Mouse (Mus musculus) frontal cortex, postnatal 25 days (tissue): ENCODE measurements at regions not wholly inside any gene's neighbourhood (a gene's known extent, or its start where the extent isn't known, plus 50 kb on each side); places are given as distances from the start of the nearest gene placed in this dataset.
"Not testable (repeated sequence)": the region's sequence is repeated elsewhere in the genome, so short reads cannot be mapped to it uniquely, and the experiment has no call there.

Experiments used
- DNase-seq, 2 experiments: peaks; one replicate each; pipeline ENCODE4 v3.0.0; 2022; ENCODE audit warnings: low spot score in 2 of 2

DNA sequence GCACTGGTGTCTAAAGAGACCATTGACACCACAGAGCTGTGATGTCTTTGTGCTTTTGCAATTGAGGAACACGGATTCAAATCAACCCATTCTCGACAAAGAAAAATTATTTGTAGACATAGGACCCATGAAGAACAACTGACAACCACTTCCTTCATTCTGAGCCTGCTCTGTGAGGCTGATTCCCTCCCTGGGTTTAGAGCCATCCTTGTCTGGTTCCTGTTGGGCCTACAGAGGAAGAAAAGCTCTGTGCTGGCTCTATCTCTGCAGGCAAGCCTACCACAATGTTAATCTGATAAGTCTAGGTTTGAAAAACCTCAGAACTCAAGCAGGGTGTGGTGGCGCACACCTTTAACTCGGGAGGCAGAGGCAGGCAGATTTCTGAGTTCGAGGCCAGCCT lies 84.2 kb upstream of the Tbl1xr1 start:
- DNase-seq, result no peak

- no peak for DNase-seq
Observed at GRCm38 (mm10) chr3:21993961-21994360, 82.5 kb upstream of the Tbl1xr1 start.

GRCm38 (mm10) chr3:21995566-21996391 lies 80.7 kb upstream of the Tbl1xr1 start:
- DNase-seq, result no peak

- no peak for DNase-seq
Observed at GRCm38 (mm10) chr3:21997387-21997786, 79.1 kb upstream of the Tbl1xr1 start.

DNA sequence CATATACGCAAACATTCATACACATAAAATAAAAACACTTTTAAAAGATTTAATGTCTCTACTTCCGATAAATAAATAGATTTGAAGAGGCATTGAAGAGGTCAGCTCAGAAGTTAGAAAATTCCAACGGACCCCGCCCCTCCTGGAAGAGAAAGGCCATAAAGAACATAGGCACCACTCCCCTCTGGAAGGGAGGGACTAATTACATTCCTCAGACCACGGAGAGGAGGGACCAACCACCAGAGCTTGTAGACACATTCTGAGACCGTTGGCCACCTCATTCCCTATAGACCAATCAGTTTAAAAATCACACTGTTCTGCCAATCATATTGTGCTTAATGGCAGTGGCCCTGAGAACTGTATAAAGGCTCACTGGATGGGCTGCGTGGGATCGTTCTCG lies 71.0 kb upstream of the Tbl1xr1 start:
- DNase-seq, result no peak

GRCm38 (mm10) chr3:22006113-22006512 lies 70.3 kb upstream of the Tbl1xr1 start:
- DNase-seq, result no peak

DNA sequence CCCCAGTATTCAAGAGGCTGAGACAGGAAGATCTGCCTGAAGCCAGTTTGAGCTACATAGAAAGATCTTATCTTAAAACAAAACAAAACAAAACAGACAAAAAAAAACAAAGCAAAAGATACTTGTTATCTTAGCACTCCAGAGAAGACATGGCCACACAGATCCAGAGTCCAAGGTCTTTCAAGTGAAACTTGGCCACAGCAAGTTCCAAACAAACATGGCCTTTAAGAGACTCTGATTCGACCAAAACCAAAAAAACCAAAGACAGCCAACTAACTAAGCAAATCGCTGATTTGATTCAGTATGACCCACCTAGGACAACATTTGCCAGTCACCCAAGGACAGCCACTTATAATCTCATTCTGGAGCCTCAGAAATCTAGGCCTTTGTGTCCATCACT lies 69.8 kb upstream of the Tbl1xr1 start:
- DNase-seq, result no peak

- no peak for DNase-seq
Observed at GRCm38 (mm10) chr3:22007736-22008135, 68.7 kb upstream of the Tbl1xr1 start.

DNA sequence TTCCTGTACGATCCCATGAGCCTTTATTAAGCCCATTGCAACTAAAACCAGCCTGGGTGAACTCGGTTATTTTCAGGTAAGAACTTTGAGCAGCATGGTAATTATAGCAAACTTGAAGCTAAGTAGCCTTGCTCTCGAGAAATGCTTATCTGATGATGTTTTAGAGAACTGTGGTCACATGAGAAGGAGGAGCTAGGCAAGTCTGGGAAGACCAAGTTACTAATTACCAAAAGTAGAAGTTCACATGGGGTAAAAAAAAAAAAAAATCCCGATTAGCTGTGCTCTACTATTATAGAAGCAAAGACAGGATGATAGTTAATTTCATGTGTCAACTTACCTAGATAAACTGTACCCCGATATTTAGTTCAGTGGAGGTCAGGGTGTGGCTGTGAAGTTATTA lies 68.0 kb upstream of the Tbl1xr1 start:
- DNase-seq, result no peak

GRCm38 (mm10) chr3:22009898-22010699 lies 66.4 kb upstream of the Tbl1xr1 start:
- no peak for DNase-seq

GRCm38 (mm10) chr3:22010700-22010991 lies 65.8 kb upstream of the Tbl1xr1 start:
- not testable (repeated sequence) for DNase-seq

GRCm38 (mm10) chr3:22021360-22021935 lies 55.0 kb upstream of the Tbl1xr1 start:
- DNase-seq, result no peak

DNA sequence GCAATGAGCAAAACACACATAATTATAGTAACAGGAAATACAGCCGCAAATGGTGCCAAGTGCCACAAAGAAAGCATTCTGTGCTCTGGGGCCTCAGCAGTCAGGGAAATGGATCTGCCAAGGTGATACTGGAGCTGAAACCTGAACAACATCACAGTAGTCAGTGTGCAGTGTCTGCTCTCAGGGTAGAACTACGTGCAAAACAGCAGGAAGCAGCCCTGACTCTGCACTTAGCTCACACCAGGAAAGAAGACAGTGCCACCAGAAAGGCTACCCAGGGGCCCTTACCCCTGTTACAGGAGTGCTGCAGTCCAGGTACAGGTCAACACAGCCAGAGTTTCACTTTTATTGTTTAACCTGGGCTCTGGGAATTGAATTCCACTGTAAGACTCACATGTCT lies 54.0 kb upstream of the Tbl1xr1 start:
- no peak for DNase-seq

- DNase-seq, result no peak
Observed at GRCm38 (mm10) chr3:22023049-22023448, 53.4 kb upstream of the Tbl1xr1 start.

GRCm38 (mm10) chr3:22023551-22023950 lies 52.9 kb upstream of the Tbl1xr1 start:
- no peak for DNase-seq

DNA sequence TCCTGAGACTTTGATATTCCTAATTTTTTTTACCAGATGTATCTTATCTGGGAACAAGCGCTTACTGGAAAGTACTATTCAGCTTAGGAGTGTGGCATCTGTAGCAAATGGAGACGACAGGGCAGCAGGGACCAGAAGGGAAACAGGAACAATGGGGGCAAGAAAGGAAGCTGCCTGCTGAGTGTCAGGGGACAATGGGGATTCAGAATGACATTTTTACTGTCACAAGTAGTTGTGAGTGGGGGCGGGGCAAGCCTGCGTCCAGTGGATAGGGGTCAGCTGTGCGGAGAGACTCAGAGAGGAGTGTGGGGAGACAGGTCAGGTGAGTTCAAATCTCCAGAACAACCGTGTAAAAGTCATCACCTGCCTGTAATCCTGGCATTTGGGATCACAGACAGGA lies 52.3 kb upstream of the Tbl1xr1 start:
- DNase-seq, result no peak

DNA sequence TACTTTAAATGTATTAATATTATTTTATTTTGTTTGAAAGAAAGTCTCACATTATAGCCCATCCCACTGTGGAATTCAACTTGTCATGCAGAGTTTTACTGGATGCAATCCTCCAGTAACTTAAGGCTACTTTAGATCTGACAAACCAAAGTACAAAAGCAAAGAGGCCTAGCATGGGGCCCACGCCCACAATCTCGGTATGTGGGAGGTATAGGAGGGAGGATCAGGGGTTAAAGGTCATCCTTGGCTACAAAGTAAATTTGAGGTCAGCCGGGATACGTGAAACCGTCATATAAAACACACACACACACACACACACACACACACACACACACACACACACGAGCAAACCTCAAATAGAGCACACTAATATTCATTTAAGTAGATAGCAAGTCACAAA lies 51.3 kb upstream of the Tbl1xr1 start:
- no peak for DNase-seq

DNA sequence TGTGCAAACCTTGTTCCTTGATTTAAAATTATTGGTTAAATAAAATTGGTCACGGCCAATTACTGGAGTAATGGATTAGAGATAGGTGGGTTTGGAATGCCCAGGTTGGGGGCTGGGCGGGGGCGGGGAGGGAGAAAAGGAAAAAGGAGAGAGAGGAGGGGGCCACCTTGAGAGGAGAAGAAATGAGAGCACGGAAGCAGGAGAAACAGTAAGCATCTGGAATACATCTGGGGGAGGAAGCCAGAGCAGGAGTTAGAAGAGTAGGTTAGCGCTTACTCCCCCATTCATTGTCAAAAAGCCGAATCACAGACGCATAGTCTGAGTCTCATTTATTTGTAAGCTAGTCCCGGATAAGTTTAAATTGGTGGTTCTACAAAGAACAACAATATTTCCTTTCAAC lies 50.8 kb upstream of the Tbl1xr1 start:
- no peak for DNase-seq
